Mouse (Mus musculus): Measurements from ENCODE around the gene Caps2. TPM values are rescaled to one million over a fixed set of nuclear protein-coding genes. Genes with fewer than 3 reads are reported as not detected.

Caps2 gene
- polyA plus RNA-seq, 1 experiment from 2014 or later = 0.80 TPM

Other genes starting within 250 kb of the Caps2 start
- 59.6 and 68.7 TPM in 2 replicates for gene Krr1, start 191.0 kb upstream of the Caps2 start, polyA plus RNA-seq (2014; fragmentation: Nextera tagmentation; extraction: Ambion mirVana)
- gene Glipr1, start 161.0 kb upstream of the Caps2 start, polyA plus RNA-seq (2014; fragmentation: Nextera tagmentation; extraction: Ambion mirVana) = 0.86 and 1.2 TPM in 2 replicates
- gene Glipr1l1, start 103.4 kb upstream of the Caps2 start, polyA plus RNA-seq (2014; fragmentation: Nextera tagmentation; extraction: Ambion mirVana) = 0.28 TPM in 1 of 2 replicates, not detected in the other
- gene Glipr1l2, start 80.3 kb upstream of the Caps2 start, polyA plus RNA-seq (2014; fragmentation: Nextera tagmentation; extraction: Ambion mirVana) = not detected in 2 replicates
- gene Glipr1l3, start 3.3 kb upstream of the Caps2 start, polyA plus RNA-seq (2014; fragmentation: Nextera tagmentation; extraction: Ambion mirVana) = 0.17 TPM in 1 of 2 replicates, not detected in the other
- gene Kcnc2, start 107.5 kb downstream of the Caps2 start, polyA plus RNA-seq (2014; fragmentation: Nextera tagmentation; extraction: Ambion mirVana) = 0.86 and 1.2 TPM in 2 replicates